Mouse (Mus musculus): ENCODE data around the gene Trim8. TPM values are rescaled to one million over a fixed set of nuclear protein-coding genes. Genes with fewer than 3 reads are reported as not detected.

Gene Trim8
- polyA plus RNA-seq (2014; fragmentation: Illumina TruSeq; extraction: RNeasy Lipid Tissue Mini Kit (QIAGEN cat#74804)): 10.9 TPM

DNA sequence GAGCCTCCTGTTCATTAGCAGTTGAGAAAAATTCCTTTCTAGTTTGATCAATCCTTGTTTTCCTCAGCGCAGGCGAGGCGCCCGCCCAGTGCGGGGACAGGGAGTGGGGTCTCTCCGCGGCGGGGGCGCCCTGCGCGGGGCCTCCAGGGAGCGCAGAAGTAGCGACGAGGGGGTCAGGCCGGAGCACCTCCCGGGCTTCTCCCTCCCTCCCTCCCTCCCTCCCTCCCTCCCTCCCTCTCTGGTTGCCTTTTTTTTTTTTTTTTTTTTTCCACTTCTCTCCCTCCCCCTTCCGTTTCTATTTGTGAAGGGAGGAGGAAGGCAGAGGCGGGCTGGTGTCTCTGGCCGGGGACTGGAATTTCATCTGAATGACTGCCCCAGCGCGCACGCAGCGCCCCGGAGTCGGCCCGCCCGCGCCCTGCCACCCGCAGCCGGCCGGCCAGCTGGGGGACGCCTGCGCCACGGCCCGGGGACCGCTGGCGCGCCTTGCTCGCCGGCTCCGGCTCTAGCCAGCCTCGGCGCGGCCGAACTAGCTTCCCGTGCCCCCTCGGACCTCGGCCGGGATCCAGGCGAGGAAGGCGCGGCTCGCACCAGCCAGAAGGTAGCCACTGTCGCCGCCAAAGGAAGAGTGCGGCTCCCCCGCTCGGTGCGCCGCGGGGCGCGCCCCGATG lies at the start of gene Trim8:
Gene Trim8 (plus strand): TSS at position 302 of the 668 bp plus-strand sequence.

Other genes starting within 250 kb of the Trim8 start
- gene Nfkb2, start 197.4 kb upstream of the Trim8 start, polyA plus RNA-seq (2014; fragmentation: Illumina TruSeq; extraction: RNeasy Lipid Tissue Mini Kit (QIAGEN cat#74804)): 0.46 TPM
- gene Psd, start 174.5 kb upstream of the Trim8 start, polyA plus RNA-seq (2014; fragmentation: Illumina TruSeq; extraction: RNeasy Lipid Tissue Mini Kit (QIAGEN cat#74804)): 3.6 TPM
- gene Fbxl15, start 173.5 kb upstream of the Trim8 start, polyA plus RNA-seq (2014; fragmentation: Illumina TruSeq; extraction: RNeasy Lipid Tissue Mini Kit (QIAGEN cat#74804)): not detected
- gene Cuedc2, start 163.0 kb upstream of the Trim8 start, polyA plus RNA-seq (2014; fragmentation: Illumina TruSeq; extraction: RNeasy Lipid Tissue Mini Kit (QIAGEN cat#74804)): 2.9 TPM
- 0.46 TPM for gene Mfsd13a, start 160.6 kb upstream of the Trim8 start, polyA plus RNA-seq (2014; fragmentation: Illumina TruSeq; extraction: RNeasy Lipid Tissue Mini Kit (QIAGEN cat#74804))
- gene 2310034G01Rik, start 151.4 kb upstream of the Trim8 start, polyA plus RNA-seq (2014; fragmentation: Illumina TruSeq; extraction: RNeasy Lipid Tissue Mini Kit (QIAGEN cat#74804)): 1.5 TPM
- gene Actr1a, start 106.0 kb upstream of the Trim8 start, polyA plus RNA-seq (2014; fragmentation: Illumina TruSeq; extraction: RNeasy Lipid Tissue Mini Kit (QIAGEN cat#74804)): 35.6 TPM
- gene Sufu, start 104.8 kb upstream of the Trim8 start, polyA plus RNA-seq (2014; fragmentation: Illumina TruSeq; extraction: RNeasy Lipid Tissue Mini Kit (QIAGEN cat#74804)): 8.0 TPM
- 174 TPM for gene Arl3, start 71.5 kb downstream of the Trim8 start, polyA plus RNA-seq (2014; fragmentation: Illumina TruSeq; extraction: RNeasy Lipid Tissue Mini Kit (QIAGEN cat#74804))
- 13.5 TPM for gene Sfxn2, start 71.7 kb downstream of the Trim8 start, polyA plus RNA-seq (2014; fragmentation: Illumina TruSeq; extraction: RNeasy Lipid Tissue Mini Kit (QIAGEN cat#74804))
- 8.7 TPM for gene Wbp1l, start 97.4 kb downstream of the Trim8 start, polyA plus RNA-seq (2014; fragmentation: Illumina TruSeq; extraction: RNeasy Lipid Tissue Mini Kit (QIAGEN cat#74804))
- 489 TPM for gene Cyp17a1, start 171.5 kb downstream of the Trim8 start, polyA plus RNA-seq (2014; fragmentation: Illumina TruSeq; extraction: RNeasy Lipid Tissue Mini Kit (QIAGEN cat#74804))
- gene Borcs7, start 188.2 kb downstream of the Trim8 start, polyA plus RNA-seq (2014; fragmentation: Illumina TruSeq; extraction: RNeasy Lipid Tissue Mini Kit (QIAGEN cat#74804)): 32.5 TPM
- gene As3mt, start 205.8 kb downstream of the Trim8 start, polyA plus RNA-seq (2014; fragmentation: Illumina TruSeq; extraction: RNeasy Lipid Tissue Mini Kit (QIAGEN cat#74804)): 27.3 TPM